9 mouse cellular contexts compared by ENCODE assay signal in genomic region chr11:67855035-67855434, GRCm38 (mm10). TPM values are rescaled to one million over a fixed set of nuclear protein-coding genes. Genes with fewer than 3 reads are reported as not detected.
DNase-seq lines count a peak whose midpoint lies in the region; ATAC-seq and TF ChIP-seq lines count a peak whose summit lies in the region.
"Had no signal": no experiment of that assay in that cellular context is flagged by ENCODE, and none has a peak within 500 bp of the region (broad histone marks: within the 10 kb centered on the region; RNA-seq: fewer than 3 reads in every experiment).

No protein-coding gene starts in this region.

- ATAC-seq in forebrain, embryonic 14.5 days: no peak
- ATAC-seq in forebrain, embryonic 15.5 days (replicated peaks): no peak
- no peak for ATAC-seq in midbrain, embryonic 14.5 days (ENCODE audit: low FRiP score, low TSS enrichment)
- no peak for ATAC-seq in midbrain, embryonic 16.5 days
- ATAC-seq in kidney, postnatal 0 days (replicated peaks; ENCODE audit: low FRiP score, low read depth): no peak

- WGBS in forebrain, embryonic 14.5 days: 37% methylated on average over 2 of the region's 2 CpGs
- WGBS in forebrain, embryonic 15.5 days: 45% methylated on average over 2 of the region's 2 CpGs
- WGBS in midbrain, embryonic 14.5 days: 30% methylated on average over 2 of the region's 2 CpGs
- whole genome bisulfite sequencing in midbrain, embryonic 16.5 days: 37% methylated on average over 2 of the region's 2 CpGs
- WGBS in kidney, postnatal 0 days: 51% methylated on average over 2 of the region's 2 CpGs

- no peak overlapping the region for H3K4me2 ChIP-seq in forebrain, embryonic 14.5 days (ENCODE audit: low read length)
- no peak overlapping the region for H3K4me2 ChIP-seq in forebrain, embryonic 15.5 days (replicated peaks)
- no peak overlapping the region for H3K4me2 ChIP-seq in midbrain, embryonic 14.5 days (ENCODE audit: low read length)
- no peak overlapping the region for H3K4me2 ChIP-seq in midbrain, embryonic 16.5 days (ENCODE audit: low read length)
- no peak overlapping the region for H3K4me2 ChIP-seq in kidney, postnatal 0 days (ENCODE audit: low read length)

- H3K36me3 ChIP-seq in forebrain, embryonic 14.5 days (ENCODE audit: control insufficient read depth, insufficient read depth, low read length): no peaks in the 10 kb centered on the region
- no peaks in the 10 kb centered on the region for H3K36me3 ChIP-seq in forebrain, embryonic 15.5 days
- H3K36me3 ChIP-seq in midbrain, embryonic 14.5 days (ENCODE audit: control insufficient read depth, insufficient read depth, low read length): no peaks in the 10 kb centered on the region
- H3K36me3 ChIP-seq in midbrain, embryonic 16.5 days (ENCODE audit: control insufficient read depth, insufficient read depth, low read length): no peaks in the 10 kb centered on the region
- H3K36me3 ChIP-seq in kidney, postnatal 0 days (ENCODE audit: insufficient read depth, low read length): no peaks in the 10 kb centered on the region

- H3K4me1 ChIP-seq in forebrain, embryonic 14.5 days (ENCODE audit: control insufficient read depth, insufficient read depth, low read length): no peaks in the 10 kb centered on the region
- H3K4me1 ChIP-seq in forebrain, embryonic 15.5 days: no peaks in the 10 kb centered on the region
- H3K4me1 ChIP-seq in midbrain, embryonic 14.5 days (ENCODE audit: control insufficient read depth, insufficient read depth, low read length): no peaks in the 10 kb centered on the region
- no peaks in the 10 kb centered on the region for H3K4me1 ChIP-seq in midbrain, embryonic 16.5 days (ENCODE audit: control insufficient read depth, insufficient read depth, low read length)
- no peaks in the 10 kb centered on the region for H3K4me1 ChIP-seq in kidney, postnatal 0 days (replicated peaks; ENCODE audit: insufficient read depth, low read length)

- no peak overlapping the region for H3K27ac ChIP-seq in forebrain, embryonic 14.5 days (ENCODE audit: low read depth, low read length)
- H3K27ac ChIP-seq in forebrain, embryonic 15.5 days (replicated peaks): no peak overlapping the region
- H3K27ac ChIP-seq in midbrain, embryonic 14.5 days (replicated peaks; ENCODE audit: low read depth, low read length): no peak overlapping the region
- no peak overlapping the region for H3K27ac ChIP-seq in midbrain, embryonic 16.5 days (ENCODE audit: low read length)
- no peak overlapping the region for H3K27ac ChIP-seq in kidney, postnatal 0 days

- TF ChIP-seq CTCF in kidney, postnatal 0 days (IDR thresholded peaks at IDR 0.05; ENCODE audit: low read depth): peak; percentile 72

- no peak overlapping the region for H3K9ac ChIP-seq in forebrain, embryonic 14.5 days (ENCODE audit: low read length)
- no peak overlapping the region for H3K9ac ChIP-seq in forebrain, embryonic 15.5 days (replicated peaks)
- H3K9ac ChIP-seq in midbrain, embryonic 14.5 days (replicated peaks; ENCODE audit: low read length): no peak overlapping the region
- no peak overlapping the region for H3K9ac ChIP-seq in midbrain, embryonic 16.5 days (ENCODE audit: low read depth, low read length)
- no peak overlapping the region for H3K9ac ChIP-seq in kidney, postnatal 0 days (ENCODE audit: low read depth, low read length)

- no peaks in the 10 kb centered on the region for H3K9me3 ChIP-seq in forebrain, embryonic 14.5 days (replicated peaks; ENCODE audit: control insufficient read depth, low read length)
- H3K9me3 ChIP-seq in forebrain, embryonic 15.5 days: no peaks in the 10 kb centered on the region
- no peaks in the 10 kb centered on the region for H3K9me3 ChIP-seq in midbrain, embryonic 14.5 days (ENCODE audit: control insufficient read depth, low read length)
- H3K9me3 ChIP-seq in midbrain, embryonic 16.5 days (replicated peaks; ENCODE audit: control insufficient read depth, low read length, poor library complexity, severe bottlenecking): no peaks in the 10 kb centered on the region
- no peaks in the 10 kb centered on the region for H3K9me3 ChIP-seq in kidney, postnatal 0 days (replicated peaks; ENCODE audit: low read length)

- DNase-seq in forebrain, embryonic 14.5 days (ENCODE audit: low spot score): peak; percentile 25
- DNase-seq in midbrain, embryonic 14.5 days: peak; percentile 17
- DNase-seq in adrenal gland, postnatal 25 days: peak; percentile 33
- peak; percentile 45 for DNase-seq in kidney, postnatal 0 days (ENCODE audit: low spot score)
- DNase-seq in thymus, postnatal 0 days (ENCODE audit: low spot score): peak; percentile 4
- no peak for DNase-seq in frontal cortex, postnatal 10 days (ENCODE audit: low spot score in 2 of 2)

- H3K27me3 ChIP-seq in forebrain, embryonic 14.5 days (replicated peaks; ENCODE audit: control insufficient read depth, insufficient read depth, low read length): no peaks in the 10 kb centered on the region
- no peaks in the 10 kb centered on the region for H3K27me3 ChIP-seq in forebrain, embryonic 15.5 days
- H3K27me3 ChIP-seq in midbrain, embryonic 14.5 days (ENCODE audit: control insufficient read depth, insufficient read depth, low read length): no peaks in the 10 kb centered on the region
- H3K27me3 ChIP-seq in midbrain, embryonic 16.5 days (ENCODE audit: control insufficient read depth, insufficient read depth, low read depth, low read length): no peaks in the 10 kb centered on the region
- no peaks in the 10 kb centered on the region for H3K27me3 ChIP-seq in kidney, postnatal 0 days (ENCODE audit: insufficient read depth, low read length)

- no peak overlapping the region for H3K4me3 ChIP-seq in forebrain, embryonic 14.5 days (ENCODE audit: low read depth, low read length)
- H3K4me3 ChIP-seq in forebrain, embryonic 15.5 days: no peak overlapping the region
- no peak overlapping the region for H3K4me3 ChIP-seq in midbrain, embryonic 14.5 days (replicated peaks; ENCODE audit: low read depth, low read length)
- no peak overlapping the region for H3K4me3 ChIP-seq in midbrain, embryonic 16.5 days (ENCODE audit: low read depth, low read length)
- no peak overlapping the region for H3K4me3 ChIP-seq in kidney, postnatal 0 days (replicated peaks; ENCODE audit: low read depth, low read length)
- H3K4me3 ChIP-seq: myocyte had no signal

RNA-seq across cellular contexts. Expression of gene Dhrs7c, which starts 57.0 kb away (rescaled TPM):
- not detected in 2 replicates for polyA plus RNA-seq in forebrain, embryonic 14.5 days (2014; fragmentation: Nextera tagmentation; extraction: Ambion mirVana)
- polyA plus RNA-seq in forebrain, embryonic 15.5 days (2015; fragmentation: Nextera tagmentation; extraction: Ambion mirVana): not detected in 2 replicates
- not detected in 2 replicates for polyA plus RNA-seq in midbrain, embryonic 14.5 days (2014; fragmentation: Nextera tagmentation; extraction: Ambion mirVana)
- not detected in 2 replicates for polyA plus RNA-seq in midbrain, embryonic 16.5 days (2015; fragmentation: Nextera tagmentation; extraction: Ambion mirVana)
- not detected in 2 replicates for total RNA-seq in adrenal gland, postnatal 25 days (2021)
- not detected in 2 replicates for polyA plus RNA-seq in kidney, postnatal 0 days (2015; fragmentation: Nextera tagmentation; extraction: Ambion mirVana)
- polyA plus RNA-seq in thymus, postnatal 0 days (2015; fragmentation: Nextera tagmentation; extraction: Ambion mirVana): 0.34 and 0.57 TPM in 2 replicates

Comparison
In these comparisons a context has a peak if more than half of its experiments do, and no peak if none do; other contexts are left out.
1. DNase-seq: peak in forebrain, embryonic 14.5 days (single experiment), midbrain, embryonic 14.5 days (single experiment), adrenal gland, postnatal 25 days (single experiment), kidney, postnatal 0 days (single experiment) and thymus, postnatal 0 days (single experiment); none in frontal cortex, postnatal 10 days (0 of 2).